Mouse (Mus musculus) adrenal gland, postnatal 10 days (tissue): ENCODE measurements at regions not wholly inside any gene's neighbourhood (a gene's known extent, or its start where the extent isn't known, plus 50 kb on each side); places are given as distances from the start of the nearest gene placed in this dataset.
A peak's percentile ranks its signal among the peaks of the same experiment; 100 is the strongest.

Experiments used
- DNase-seq: peaks from one replicate; pipeline ENCODE4 v3.0.0; 2021; ENCODE audit warnings: mixed read lengths

DNA sequence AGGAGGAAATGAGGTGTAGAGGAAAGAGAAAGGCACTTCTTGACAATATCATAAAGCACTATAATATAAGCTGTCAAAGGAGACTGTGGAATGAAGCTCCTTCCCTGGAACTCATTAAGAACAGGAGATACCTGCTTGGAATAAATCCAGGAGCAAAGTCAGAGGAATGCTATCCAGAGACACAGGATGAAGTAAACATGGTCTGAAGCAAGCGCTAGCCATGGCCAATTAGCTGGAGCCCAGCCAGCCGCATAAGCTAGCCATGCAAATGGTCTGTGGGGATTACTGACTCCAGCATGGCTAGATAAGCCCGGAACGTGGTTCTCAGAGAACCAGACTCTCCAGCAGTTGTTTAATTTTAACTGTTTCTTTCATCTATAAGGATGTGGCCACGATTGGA lies 54.9 kb upstream of the Gpc3 start:
- DNase-seq = peak; percentile 11

DNA sequence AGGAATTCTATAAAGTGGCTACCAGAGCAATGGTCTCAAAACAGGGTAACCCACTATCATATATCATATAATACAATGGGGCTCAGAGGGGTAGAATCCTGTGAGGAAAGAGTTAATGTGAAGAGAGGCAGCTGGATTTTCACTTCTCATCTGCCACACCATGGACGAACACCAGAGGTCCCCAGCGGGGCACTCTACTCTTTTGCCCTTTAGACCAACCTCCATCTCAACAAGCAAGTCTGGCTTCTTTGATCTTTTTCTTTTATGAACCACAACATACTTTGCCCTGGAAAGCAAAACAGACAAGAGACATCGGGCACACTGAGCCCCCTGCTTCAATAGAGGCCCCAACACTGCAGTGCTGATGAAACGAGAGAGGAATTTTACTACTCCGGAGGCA lies 65.3 kb upstream of the Gpc3 start:
- DNase-seq = peak; percentile 21

DNA sequence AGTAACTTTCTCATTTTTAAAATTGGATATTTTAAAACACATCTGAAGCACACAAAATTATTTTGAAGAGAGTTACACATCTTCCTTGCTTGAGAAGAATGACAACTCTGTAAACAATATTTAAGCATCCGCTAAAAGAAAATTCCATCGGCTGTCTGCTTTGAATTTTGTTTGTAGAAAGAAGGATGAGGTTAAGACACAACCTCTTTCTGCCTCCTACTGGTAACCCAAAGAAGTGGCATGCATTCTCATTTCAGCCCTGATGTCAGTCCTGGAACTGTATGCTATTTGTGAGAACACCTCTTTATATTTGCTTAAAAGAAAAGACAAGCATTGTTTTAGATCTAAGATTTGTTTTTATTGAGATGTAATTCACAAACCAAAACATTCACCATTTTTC lies 80.6 kb upstream of the Gpc3 start:
- no peak for DNase-seq

DNA sequence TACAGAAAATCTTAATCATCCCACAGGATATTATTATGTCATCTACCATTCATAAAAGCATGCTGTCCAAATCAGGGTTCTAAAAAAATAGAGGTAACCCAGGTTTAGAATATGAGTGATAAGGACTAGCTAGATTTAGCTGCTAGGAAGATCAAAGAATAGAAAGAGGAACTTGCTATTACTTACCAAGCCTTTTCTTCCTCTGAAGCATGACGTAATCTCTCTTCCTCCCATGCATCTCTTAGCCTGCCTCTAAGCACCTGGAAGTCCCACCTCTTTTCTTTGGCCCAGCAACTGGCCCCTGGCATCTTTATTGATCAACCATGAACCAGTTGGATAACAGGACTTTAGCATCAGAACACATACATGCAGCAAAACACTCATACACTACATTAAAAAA lies 85.9 kb upstream of the Gpc3 start:
- DNase-seq = no peak

DNA sequence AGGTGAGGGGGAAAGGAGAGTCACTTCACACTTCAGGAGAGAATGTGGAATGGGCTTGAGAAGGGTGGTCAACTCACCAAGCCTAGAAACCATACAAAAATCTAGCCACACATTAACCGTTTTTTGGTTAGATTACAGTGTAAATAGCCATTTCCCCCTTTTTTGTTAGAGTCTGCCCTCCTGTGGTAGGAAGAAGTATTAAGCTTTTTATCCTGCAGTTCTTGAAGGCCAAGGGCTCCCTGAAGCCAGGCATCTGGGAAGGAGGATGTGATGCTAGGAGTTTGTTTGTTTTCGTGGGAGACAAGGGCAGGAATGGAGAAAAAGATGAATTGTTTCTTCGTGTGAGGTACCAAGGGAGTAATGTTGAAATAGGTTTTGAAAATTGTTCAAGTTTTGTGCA lies 73.5 kb upstream of the Ccdc160 start:
- no peak for DNase-seq

DNA sequence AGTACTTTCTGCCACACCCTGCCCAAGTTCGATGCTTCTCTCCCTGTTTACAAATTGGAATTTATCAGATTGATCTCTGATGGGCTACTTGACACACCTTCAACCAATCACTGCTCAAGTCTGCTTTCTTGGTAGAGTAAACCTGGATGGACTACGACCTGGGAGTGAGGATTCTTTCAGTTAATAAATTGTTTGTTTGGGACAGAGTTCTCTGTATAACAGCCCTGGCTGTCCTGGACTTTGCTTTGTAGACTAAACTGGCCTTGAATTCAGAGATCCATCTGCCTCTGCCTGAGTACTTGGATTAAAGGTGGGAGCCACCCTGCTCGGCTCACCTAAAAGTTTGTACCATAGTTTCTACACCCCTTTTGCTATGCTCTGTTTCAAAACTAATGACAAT lies 52.9 kb upstream of the Ccdc160 start:
- DNase-seq = no peak
